Mouse (Mus musculus) kidney, embryonic 16.5 days (tissue): ENCODE results near the gene Ly9. TPM values are rescaled to one million over a fixed set of nuclear protein-coding genes. Genes with fewer than 3 reads are reported as not detected.

Experiments used
- ATAC-seq: fragments of 200-750 bp; cut with Nextera tagmentation; 2 replicates; pipeline ENCODE4 v1.8.0; 2017; ENCODE audit warnings: moderate TSS enrichment; ENCODE audit not compliant: low FRiP score, low TSS enrichment
- H3K27ac ChIP-seq: fragments of 300-500 bp; sonication (generic); 2 replicates; pipeline ENCODE4 v1.5.1; 2014; ENCODE audit warnings: low read length
- H3K27me3 ChIP-seq: fragments of 300-500 bp; sonication (generic); 2 replicates; pipeline ENCODE4 v1.6.1; 2014; ENCODE audit warnings: low read length, control low read depth, mixed read lengths; ENCODE audit not compliant: insufficient read depth
- H3K36me3 ChIP-seq: fragments of 300-500 bp; sonication (generic); 2 replicates; pipeline ENCODE4 v1.6.1; 2014; ENCODE audit warnings: low read length, control low read depth, mixed read lengths; ENCODE audit not compliant: insufficient read depth
- H3K4me1 ChIP-seq: fragments of 300-500 bp; sonication (generic); 2 replicates; pipeline ENCODE4 v1.6.1; 2014; ENCODE audit warnings: low read length, control low read depth, mixed read lengths; ENCODE audit not compliant: insufficient read depth
- H3K4me2 ChIP-seq: fragments of 300-500 bp; sonication (generic); replicated peaks from 2 replicates; pipeline ENCODE4 v1.6.1; 2014; ENCODE audit warnings: low read depth, low read length
- H3K4me3 ChIP-seq: fragments of 300-500 bp; sonication (generic); 2 replicates; pipeline ENCODE4 v1.5.1; 2014; ENCODE audit warnings: mild to moderate bottlenecking, low read length
- H3K9ac ChIP-seq: fragments of 300-500 bp; sonication (generic); replicated peaks from 2 replicates; pipeline ENCODE4 v1.6.1; 2014; ENCODE audit warnings: low read length
- H3K9me3 ChIP-seq: fragments of 300-500 bp; sonication (generic); 2 replicates; pipeline ENCODE4 v1.6.1; 2016; ENCODE audit warnings: low read length, control low read depth
- WGBS: fragments of 180-500 bp; shearing (Covaris S2); extraction: QIAGEN DNeasy Blood & Tissue Kit; methylation state at CpG from one replicate; pipeline ENCODE4 v1.1.7; 2014; 5-methylcytosine and 5-hydroxymethylcytosine counted together
- polyA plus RNA-seq: library from polyadenylated mRNA; unstranded; fragments of >200 nt; fragmentation: Nextera tagmentation; extraction: Ambion mirVana; gene quantifications from 2 replicates; pipeline ENCODE4 v1.2.1, GENCODE M21; 2015

Ly9 gene
- polyA plus RNA-seq, 1 experiment from 2014 or later = 0.35 TPM

GRCm38 (mm10) chr1:171610781-171611180 lies 3.6 kb upstream of the Ly9 start:
- WGBS = 32% methylated on average over 1 of the region's 1 CpGs
- Histone ChIP-seq H3K4me1 (no peaks in the 10 kb centered on the region), H3K27ac (no peak overlapping the region), H3K4me3 (no peak overlapping the region), H3K9ac (no peak overlapping the region), H3K9me3 (no peaks in the 10 kb centered on the region), H3K4me2 (no peak overlapping the region), H3K36me3 (no peaks in the 10 kb centered on the region), H3K27me3 (no peaks in the 10 kb centered on the region)
- ATAC-seq = no peak

- no peak overlapping the region for H3K9ac ChIP-seq
- no peaks in the 10 kb centered on the region for H3K4me1 ChIP-seq
- H3K27ac ChIP-seq = no peak overlapping the region
- 96% methylated on average over 2 of the region's 2 CpGs for WGBS
- no peaks in the 10 kb centered on the region for H3K9me3 ChIP-seq
- H3K27me3 ChIP-seq = no peaks in the 10 kb centered on the region
- ATAC-seq = no peak
- no peak overlapping the region for H3K4me3 ChIP-seq
- no peaks in the 10 kb centered on the region for H3K36me3 ChIP-seq
- H3K4me2 ChIP-seq = no peak overlapping the region
These were observed 2.8 kb upstream of the Ly9 start for GRCm38 (mm10) chr1:171610026-171610425.

- WGBS = 72% methylated on average over 3 of the region's 3 CpGs
- H3K9me3 ChIP-seq = no peaks in the 10 kb centered on the region
- H3K4me3 ChIP-seq = no peak overlapping the region
- H3K9ac ChIP-seq = no peak overlapping the region
- H3K4me1 ChIP-seq = no peaks in the 10 kb centered on the region
- no peaks in the 10 kb centered on the region for H3K27me3 ChIP-seq
- no peaks in the 10 kb centered on the region for H3K36me3 ChIP-seq
- no peak overlapping the region for H3K27ac ChIP-seq
- H3K4me2 ChIP-seq = no peak overlapping the region
- ATAC-seq = no peak
These were observed 554 bp downstream of the Ly9 start for GRCm38 (mm10) chr1:171606656-171607055.

- Histone ChIP-seq H3K27me3 (no peaks in the 10 kb centered on the region), H3K4me1 (no peaks in the 10 kb centered on the region), H3K36me3 (no peaks in the 10 kb centered on the region), H3K4me3 (no peak overlapping the region), H3K9ac (no peak overlapping the region), H3K9me3 (no peaks in the 10 kb centered on the region), H3K27ac (no peak overlapping the region), H3K4me2 (no peak overlapping the region)
- no peak for ATAC-seq
- 84% methylated on average over 3 of the region's 3 CpGs for WGBS
These were observed 2.5 kb downstream of the Ly9 start for GRCm38 (mm10) chr1:171604686-171605085.

GRCm38 (mm10) chr1:171584584-171584983 lies 22.6 kb downstream of the Ly9 start:
- H3K4me2 ChIP-seq = no peak overlapping the region

GRCm38 (mm10) chr1:171577168-171577567 lies 30.0 kb downstream of the Ly9 start:
- ATAC-seq = no peak
- no peaks in the 10 kb centered on the region for H3K4me1 ChIP-seq
- no peaks in the 10 kb centered on the region for H3K9me3 ChIP-seq
- 85% methylated on average over 7 of the region's 7 CpGs for WGBS
- no peak overlapping the region for H3K9ac ChIP-seq
- no peak overlapping the region for H3K4me3 ChIP-seq
- H3K27me3 ChIP-seq = no peaks in the 10 kb centered on the region
- no peak overlapping the region for H3K27ac ChIP-seq
- no peak overlapping the region for H3K4me2 ChIP-seq
- H3K36me3 ChIP-seq = no peaks in the 10 kb centered on the region

More at GRCm38 (mm10) chr1:171584584-171584983, 22.6 kb downstream of the Ly9 start:
- H3K36me3 ChIP-seq = no peaks in the 10 kb centered on the region
- H3K4me1 ChIP-seq = no peaks in the 10 kb centered on the region
- no peak overlapping the region for H3K9ac ChIP-seq
- WGBS = 78% methylated on average over 2 of the region's 2 CpGs
- H3K27ac ChIP-seq = no peak overlapping the region
- no peak overlapping the region for H3K4me3 ChIP-seq
- no peaks in the 10 kb centered on the region for H3K9me3 ChIP-seq
- ATAC-seq = no peak
- H3K27me3 ChIP-seq = no peaks in the 10 kb centered on the region

- no peak overlapping the region for H3K9ac ChIP-seq
- no peak overlapping the region for H3K27ac ChIP-seq
- H3K4me1 ChIP-seq = no peaks in the 10 kb centered on the region
- H3K36me3 ChIP-seq = no peaks in the 10 kb centered on the region
- H3K9me3 ChIP-seq = no peaks in the 10 kb centered on the region
- H3K27me3 ChIP-seq = no peaks in the 10 kb centered on the region
- H3K4me3 ChIP-seq = no peak overlapping the region
- ATAC-seq = no peak
- 59% methylated on average over 2 of the region's 2 CpGs for WGBS
- no peak overlapping the region for H3K4me2 ChIP-seq
These were observed 38.8 kb downstream of the Ly9 start for GRCm38 (mm10) chr1:171568436-171568835.

- H3K36me3 ChIP-seq = no peaks in the 10 kb centered on the region
- H3K4me3 ChIP-seq = no peak overlapping the region
- H3K9ac ChIP-seq = no peak overlapping the region
- 22% methylated on average over 8 of the region's 8 CpGs for WGBS
- no peaks in the 10 kb centered on the region for H3K27me3 ChIP-seq
- peak; percentile 35; the same call in 1 of the 2 replicates for ATAC-seq
- H3K9me3 ChIP-seq = no peaks in the 10 kb centered on the region
- no peak overlapping the region for H3K4me2 ChIP-seq
- H3K4me1 ChIP-seq = no peaks in the 10 kb centered on the region
- no peak overlapping the region for H3K27ac ChIP-seq
These were observed 40.4 kb downstream of the Ly9 start for GRCm38 (mm10) chr1:171566777-171567176.

- Histone ChIP-seq H3K4me1 (no peaks in the 10 kb centered on the region), H3K9ac (no peak overlapping the region), H3K4me2 (no peak overlapping the region), H3K27ac (no peak overlapping the region), H3K4me3 (no peak overlapping the region), H3K27me3 (no peaks in the 10 kb centered on the region), H3K36me3 (no peaks in the 10 kb centered on the region), H3K9me3 (no peaks in the 10 kb centered on the region)
- no peak for ATAC-seq
- 70% methylated on average over 4 of the region's 4 CpGs for WGBS
These were observed 41.3 kb downstream of the Ly9 start for GRCm38 (mm10) chr1:171565888-171566287.

GRCm38 (mm10) chr1:171564247-171564646 lies 43.0 kb downstream of the Ly9 start:
- Histone ChIP-seq H3K4me1 (no peaks in the 10 kb centered on the region), H3K27ac (no peak overlapping the region), H3K36me3 (no peaks in the 10 kb centered on the region), H3K4me3 (no peak overlapping the region), H3K9me3 (no peaks in the 10 kb centered on the region), H3K9ac (no peak overlapping the region), H3K4me2 (no peak overlapping the region), H3K27me3 (no peaks in the 10 kb centered on the region)
- 58% methylated on average over 3 of the region's 3 CpGs for WGBS
- peak; percentile 54; the same call in 1 of the 2 replicates for ATAC-seq
